Mouse (Mus musculus) CD4-positive, CD25-positive, alpha-beta regulatory T cell, adult 4 months (primary cell): ENCODE measurements around the gene Nxpe5. TPM values are rescaled to one million over a fixed set of nuclear protein-coding genes. Genes with fewer than 3 reads are reported as not detected.

Experiments used
- ATAC-seq: one replicate; pipeline ENCODE4 v1.8.0; 2017
- polyA plus RNA-seq, 2 experiments: library from polyadenylated mRNA; unstranded; fragments of 100-300 nt; shearing (Covaris generic); gene quantifications; one replicate each; pipeline ENCODE4 v1.2.1; 2017

Nxpe5 gene
- polyA plus RNA-seq, 2 experiments from 2014 or later, result 0.31 TPM; not detected in 1

DNA sequence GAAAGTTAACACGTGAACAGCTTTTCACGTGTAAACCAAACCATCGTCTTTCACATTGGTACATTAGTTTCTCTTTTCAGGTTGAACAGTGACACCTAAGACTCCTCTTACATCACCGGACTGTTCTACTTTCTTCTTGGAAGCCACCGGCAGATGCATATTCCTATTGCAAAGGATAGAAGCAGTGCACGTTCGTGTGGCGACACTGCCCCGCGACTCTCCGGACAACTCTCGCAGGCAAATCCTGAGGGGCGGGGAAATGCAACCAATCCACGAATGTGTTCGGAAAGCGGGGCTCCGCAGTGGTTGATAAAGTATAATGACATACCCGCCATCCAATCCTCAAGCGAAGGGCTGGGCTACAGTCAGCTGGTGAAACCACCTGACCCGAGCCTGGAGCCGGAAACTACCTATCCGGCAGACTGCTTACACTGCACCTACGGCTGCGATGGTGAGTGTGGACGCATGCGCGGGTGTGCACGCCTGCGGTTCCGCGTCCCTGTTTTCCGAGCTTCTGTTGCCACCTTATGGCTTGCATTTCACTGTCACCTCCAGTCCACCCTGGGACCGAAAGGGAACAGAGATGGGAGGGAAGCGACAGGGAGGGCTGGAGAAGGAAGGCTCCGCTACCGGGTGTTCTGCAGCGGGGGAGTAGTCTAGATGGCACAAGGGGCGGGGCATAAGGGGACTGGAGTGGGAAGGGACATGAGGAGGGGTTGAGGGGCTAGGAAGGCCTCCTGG lies 29.8 kb downstream of the Nxpe5 start, which contains the start of gene Lamtor4:
Gene Lamtor4, plus strand, starts transcription at position 130 of the 741 bp plus-strand sequence.
- peak; percentile 96 for ATAC-seq

DNA sequence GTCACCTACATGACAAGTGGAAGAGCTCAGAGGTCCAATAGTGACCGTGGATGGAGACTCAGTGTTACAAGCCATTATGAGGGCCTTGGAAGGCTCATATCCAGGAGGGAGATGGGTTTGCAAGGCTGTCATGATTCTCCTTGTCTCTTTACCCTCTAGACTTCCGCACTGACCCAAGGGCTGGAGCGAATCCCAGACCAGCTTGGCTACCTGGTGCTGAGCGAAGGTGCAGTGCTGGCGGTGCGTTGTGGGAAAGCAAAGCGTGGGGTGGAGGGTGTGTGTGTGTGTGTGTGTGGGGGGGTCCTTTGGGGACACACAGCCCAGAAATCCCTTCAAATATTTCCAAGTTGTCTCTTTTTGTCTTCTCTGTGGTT lies 30.4 kb downstream of the Nxpe5 start:
- ATAC-seq, result no peak

- ATAC-seq, result peak; percentile 46
Observed at GRCm38 (mm10) chr5:138256966-138257584, 31.4 kb downstream of the Nxpe5 start.

DNA sequence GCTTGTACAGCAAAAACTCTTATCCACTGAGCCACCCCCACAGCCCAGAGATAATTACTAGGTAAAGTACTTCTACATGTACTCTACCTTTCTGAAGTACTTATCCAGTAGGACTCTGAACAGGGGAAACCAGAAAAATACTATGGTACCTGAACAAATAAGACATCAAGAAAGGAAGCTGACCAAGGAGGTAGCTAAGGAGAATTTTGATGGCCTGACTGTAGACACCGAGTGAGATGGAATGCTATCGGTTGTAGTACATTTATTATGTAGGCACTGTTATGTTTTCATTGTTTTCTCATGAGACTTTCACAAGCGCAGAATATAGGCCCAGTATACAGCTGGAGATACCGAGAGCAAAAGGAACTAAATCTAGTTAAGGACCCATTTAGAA lies 31.9 kb downstream of the Nxpe5 start:
- ATAC-seq, result no peak

GRCm38 (mm10) chr5:138258078-138258477 lies 32.4 kb downstream of the Nxpe5 start:
- no peak for ATAC-seq

DNA sequence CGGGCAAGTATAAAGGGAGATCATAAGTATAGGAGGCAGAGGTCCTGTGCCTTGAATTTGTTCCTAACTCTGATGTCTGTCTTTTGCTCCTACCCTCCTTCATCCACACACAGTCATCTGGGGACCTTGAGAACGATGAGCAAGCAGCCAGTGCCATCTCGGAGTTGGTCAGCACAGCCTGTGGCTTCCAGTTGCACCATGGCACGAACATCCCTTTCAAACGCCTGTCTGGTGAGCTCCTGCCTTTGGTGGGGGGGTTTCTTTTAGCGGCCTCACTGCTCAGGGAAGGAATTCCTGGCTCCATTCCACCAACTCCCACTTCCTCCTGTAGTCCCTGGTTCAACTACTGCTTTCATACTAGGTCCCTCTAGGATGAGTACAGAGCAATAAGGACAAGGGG lies 32.8 kb downstream of the Nxpe5 start:
- ATAC-seq, result no peak

- no peak for ATAC-seq
Observed at GRCm38 (mm10) chr5:138258993-138259392, 33.3 kb downstream of the Nxpe5 start.

DNA sequence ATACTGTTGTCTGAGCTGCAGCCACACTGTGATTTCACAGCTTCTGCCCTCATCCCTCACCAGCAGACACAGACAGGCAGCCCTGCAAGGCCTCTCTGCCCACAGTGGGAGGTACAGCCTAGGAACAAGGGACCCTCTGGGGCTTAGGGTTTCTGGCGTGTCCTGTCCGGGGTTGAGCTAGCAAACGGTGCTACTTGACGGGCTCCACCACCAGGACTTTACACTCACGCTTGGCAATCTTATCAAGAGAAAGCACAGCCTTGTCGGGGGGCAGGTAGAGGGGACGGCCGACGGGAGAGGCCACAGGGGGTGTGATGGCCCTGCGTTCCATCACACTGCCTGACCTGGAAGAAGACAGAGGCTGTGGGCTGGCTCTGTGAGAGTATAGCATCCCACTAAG lies 34.4 kb downstream of the Nxpe5 start:
- no peak for ATAC-seq

DNA sequence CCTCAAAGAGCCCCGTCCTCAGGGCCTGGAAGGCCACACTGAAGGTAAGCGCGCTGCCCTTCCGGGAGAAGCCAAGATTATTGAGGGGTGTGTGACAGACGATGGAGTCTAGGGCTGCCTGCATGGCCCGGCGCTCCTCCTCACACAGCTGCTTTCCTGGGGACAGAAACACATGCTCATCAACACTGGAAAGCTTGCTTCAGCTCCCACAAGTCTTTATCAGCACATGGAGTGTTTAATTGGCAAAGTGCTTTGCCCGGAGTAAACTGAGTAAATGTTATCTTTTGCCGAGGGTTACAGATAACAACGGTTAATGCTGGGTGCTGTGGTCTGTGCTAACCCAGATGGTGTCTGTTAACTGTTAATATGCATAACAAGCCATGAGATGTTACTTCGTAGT lies 35.1 kb downstream of the Nxpe5 start:
- no peak for ATAC-seq

DNA sequence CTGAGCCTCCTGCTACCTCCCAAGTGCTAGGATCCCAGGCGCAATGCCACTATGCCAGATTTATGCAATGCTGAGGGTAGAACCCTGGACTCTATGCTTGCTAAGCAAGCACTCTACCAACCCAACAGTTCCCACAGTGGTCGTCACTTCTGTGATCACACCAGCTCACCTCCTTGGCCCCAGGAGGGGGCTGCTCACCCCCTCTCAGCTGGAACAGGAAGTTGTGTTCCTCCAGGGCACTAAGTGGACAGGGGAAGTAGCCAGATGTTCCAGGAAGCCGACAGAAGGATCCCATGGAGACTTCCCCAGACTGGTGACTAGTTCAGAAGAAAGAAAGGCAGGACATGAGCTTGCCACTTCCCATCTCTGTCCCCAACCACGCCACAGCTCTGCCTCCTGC lies 36.3 kb downstream of the Nxpe5 start:
- ATAC-seq, result no peak

GRCm38 (mm10) chr5:138262582-138263240 lies 37.0 kb downstream of the Nxpe5 start:
- no peak for ATAC-seq

DNA sequence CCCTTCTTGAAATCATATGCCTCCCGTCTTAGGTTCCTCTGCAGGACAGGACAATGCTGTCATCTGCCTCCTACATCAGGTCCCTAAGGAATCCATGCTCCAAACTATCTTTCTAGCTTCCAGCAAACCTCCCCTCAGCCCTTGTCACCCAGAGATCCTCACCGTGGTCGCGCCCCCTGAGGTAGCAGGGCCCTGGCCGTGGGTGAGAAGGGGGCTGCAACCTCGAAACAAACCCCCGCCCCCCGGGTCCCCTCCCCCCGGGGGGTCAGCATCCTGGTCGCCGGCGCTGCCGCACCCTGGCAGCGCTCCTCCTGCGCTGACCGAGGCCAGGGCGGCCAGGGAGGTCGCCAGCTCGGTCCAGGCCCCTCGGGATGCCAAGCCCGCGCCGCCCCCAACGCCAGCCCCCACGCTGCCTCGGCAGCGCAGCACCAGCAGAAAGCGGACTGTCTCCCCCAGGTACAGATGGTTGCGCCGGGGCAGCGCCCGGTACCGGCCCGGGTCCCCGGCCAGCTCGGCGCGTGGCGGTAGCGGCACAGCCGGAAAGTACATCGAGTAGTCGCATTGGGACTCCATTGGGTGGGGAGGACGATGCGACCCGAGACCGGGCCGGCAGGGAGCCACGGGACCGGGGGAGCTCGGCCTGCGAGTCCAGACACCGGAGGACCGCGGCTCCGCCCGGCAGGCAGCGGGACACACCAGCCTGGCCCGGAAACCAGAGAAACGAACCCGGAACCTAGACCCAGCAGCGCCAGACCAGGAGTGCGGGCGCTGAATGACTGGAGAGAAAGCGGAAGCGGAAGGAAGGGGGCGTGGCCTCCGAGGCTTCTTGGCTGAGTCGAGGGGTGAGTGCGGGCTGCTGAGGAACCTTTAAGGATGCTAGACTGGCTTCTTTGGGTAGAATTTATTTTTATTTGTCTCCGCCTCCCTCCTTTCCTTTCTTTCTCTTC lies 37.8 kb downstream of the Nxpe5 start, which contains the start of gene BC037034:
Gene BC037034, minus strand, starts transcription at position 774 of the 947 bp plus-strand sequence.
- ATAC-seq, result peak; percentile 99

DNA sequence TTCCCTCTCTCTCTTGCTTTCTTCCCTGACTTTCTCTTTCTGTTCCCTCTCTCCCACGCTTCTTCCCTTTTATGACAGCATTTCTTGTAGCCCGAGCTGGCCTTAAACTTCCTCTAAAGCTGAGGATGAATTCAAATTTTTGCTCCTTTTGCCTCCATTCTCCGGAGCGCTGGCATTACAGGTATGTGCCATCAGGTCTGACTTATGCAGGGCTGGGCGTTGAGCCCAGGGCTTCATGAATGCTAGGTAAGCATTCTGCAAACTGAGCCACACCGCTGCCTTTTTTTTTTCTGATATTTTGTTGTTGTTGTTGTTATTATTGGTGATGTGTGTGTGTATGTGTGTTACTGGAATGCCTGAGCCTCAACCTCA lies 38.5 kb downstream of the Nxpe5 start:
- ATAC-seq, result peak; percentile 13

DNA sequence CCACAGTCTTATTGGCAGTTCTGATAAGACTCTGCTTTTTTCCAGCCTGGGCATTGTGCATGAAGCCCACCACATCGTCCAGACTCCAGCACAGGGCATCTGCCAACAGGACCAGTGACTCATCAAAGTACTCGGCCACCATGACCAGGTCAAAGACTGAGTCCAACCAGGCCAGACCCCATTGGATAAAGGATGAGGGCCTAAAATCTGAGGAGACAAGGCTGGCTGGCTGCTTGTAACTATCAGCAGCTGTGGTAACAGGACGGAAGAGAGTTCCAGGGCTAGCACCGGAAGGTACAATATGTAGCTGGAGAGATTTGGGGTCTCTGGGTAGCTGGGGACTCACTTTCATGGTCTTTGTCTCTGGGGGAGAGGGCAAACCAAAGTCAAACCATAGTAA lies 40.0 kb downstream of the Nxpe5 start:
- ATAC-seq, result no peak

DNA sequence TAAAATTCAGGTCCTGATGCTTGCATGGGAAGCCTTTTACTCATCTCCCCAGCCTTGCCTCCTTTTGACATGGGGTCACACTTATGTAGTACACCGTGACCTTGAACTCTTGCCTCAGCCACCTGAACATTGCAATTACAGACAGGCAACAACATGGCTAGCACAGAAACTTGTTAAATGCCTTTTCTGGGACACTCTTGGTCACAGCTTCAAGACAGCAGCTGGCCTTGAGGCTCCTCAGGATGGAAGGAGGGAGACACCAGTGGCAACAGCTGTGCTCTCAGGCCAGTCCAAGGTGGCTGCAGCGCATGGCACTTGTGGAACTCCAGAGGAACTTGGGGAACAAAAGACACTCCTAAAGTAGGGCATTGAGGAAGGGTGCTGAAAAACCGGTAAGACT lies 41.4 kb downstream of the Nxpe5 start:
- no peak for ATAC-seq

DNA sequence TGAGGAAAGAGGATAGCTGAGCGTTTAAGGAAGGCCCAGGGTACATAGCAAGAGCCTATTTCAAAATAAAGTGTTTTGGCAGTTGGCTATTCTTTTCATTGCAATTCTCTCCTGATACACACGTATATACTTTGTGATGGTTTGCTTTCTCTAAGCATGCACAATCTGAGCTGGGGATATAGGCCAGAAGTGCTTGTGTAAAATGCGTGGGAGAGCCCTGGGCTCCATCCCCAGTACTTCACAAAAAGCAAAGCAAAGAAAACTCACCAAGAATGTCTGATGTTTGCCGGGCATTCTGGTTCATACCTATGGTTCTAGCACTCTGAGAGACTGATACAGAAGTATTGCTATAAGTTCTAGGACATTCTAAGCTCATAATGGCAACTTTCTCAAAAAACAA lies 43.3 kb downstream of the Nxpe5 start:
- no peak for ATAC-seq

DNA sequence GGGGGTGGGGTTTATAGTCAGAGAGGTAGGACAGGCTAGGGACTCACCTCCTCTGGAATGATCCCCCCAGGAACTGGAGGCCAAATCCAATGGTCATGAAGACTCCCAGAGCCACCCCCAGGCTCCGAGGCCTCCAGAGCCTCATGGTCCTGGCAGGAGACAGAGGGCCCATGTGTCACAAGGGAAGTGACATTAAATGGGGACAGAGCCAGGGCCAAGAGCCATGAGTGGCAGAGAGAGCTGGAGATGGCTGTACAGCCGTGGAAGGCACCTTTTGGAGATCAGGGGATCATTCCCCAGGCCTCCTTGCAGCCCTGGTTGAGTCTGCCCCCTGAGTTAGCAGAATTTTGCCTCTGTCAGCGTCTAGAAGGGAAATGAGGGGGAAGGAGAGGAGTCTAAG lies 45.5 kb downstream of the Nxpe5 start:
- no peak for ATAC-seq

- no peak for ATAC-seq
Observed at GRCm38 (mm10) chr5:138272409-138272923, 46.8 kb downstream of the Nxpe5 start, which contains the start of gene Gal3st4. Gene Gal3st4 (minus strand): TSS chr5:138272840.

DNA sequence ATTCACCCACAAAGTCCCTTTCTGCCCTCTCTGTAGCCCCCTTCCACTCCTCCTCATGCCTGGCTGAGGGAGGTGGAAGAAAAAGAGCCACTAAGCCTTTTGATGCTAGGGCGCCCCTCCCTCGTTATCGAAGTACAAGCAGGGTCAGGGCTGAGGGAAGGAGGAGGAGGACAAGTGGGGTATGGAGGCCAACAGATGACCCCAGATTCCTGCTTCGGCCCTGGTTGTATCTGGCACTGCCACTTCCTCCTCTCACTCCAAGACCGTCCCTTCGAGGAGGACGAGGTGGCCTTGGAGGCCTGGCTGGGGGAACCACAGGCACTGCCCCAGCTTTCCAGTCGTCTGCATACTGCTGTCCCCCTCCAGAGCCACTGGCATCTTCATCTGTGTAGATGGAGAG lies 48.5 kb downstream of the Nxpe5 start:
- ATAC-seq, result no peak

DNA sequence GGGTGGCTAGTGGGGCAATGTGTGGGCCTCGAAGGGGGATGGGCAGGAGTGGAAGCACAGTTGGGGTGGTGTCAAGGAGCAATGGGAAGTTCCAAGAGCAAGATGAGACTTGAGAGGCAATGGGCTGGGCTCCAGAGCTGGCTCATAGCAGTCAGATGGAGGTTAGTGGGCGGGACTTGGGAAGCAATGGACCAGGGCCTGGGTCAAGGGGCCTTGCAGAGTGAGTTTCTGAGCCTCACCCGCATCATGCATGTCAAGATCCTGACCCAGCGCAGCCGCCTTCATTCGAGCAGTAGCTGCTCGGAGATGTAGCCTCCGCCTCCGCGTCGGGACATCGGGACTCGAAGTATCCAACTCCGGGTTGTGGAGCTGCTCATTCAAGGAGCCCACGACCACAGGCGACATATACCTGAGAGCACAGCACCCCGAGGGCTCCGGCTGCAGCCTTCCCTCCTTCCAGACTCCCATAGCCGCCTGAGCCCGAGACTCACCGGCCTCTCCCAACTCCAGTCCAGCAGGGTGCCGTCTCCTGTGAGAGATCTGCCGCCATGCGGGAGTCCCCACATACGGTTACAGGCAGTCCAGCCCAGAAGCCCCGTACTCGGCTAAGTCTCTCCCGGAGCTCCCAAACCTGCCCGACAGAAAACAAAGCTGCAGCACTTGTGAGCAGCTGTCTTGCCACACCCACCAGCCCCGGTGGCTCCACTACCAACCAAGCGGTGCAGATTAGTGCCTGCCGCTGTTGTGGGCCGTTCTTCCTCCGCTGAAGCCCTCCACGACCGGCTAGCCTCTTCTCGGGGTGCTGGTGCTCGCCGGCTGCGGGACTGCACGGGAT lies 49.7 kb downstream of the Nxpe5 start:
- no peak for ATAC-seq

GRCm38 (mm10) chr5:138277994-138278393 lies 52.3 kb downstream of the Nxpe5 start:
- no peak for ATAC-seq
